Comparison of ENCODE assay signal across 11 mouse cellular contexts in the genomic region with DNA sequence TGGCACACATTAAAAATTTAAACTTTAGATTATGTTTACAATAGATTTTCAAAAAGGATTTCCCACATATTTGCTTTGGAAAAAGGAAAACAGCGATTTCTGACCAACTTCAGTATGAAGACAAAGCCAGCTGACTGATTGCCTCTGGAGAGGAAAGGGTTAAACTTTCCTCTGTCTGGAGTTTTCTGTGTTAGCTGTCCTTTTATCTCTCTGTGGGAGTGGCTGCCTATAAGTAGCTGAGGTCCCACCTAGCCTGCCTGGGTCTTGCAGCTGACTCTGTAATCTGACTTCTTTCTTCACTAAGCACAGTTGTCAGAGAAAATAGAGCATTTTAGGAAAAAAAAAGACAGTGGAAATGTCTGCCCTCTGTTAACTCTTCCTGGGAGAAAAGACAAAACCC. TPM values are rescaled to one million over a fixed set of nuclear protein-coding genes. Genes with fewer than 3 reads are reported as not detected.
DNase-seq lines count a peak whose midpoint lies in the region; ATAC-seq and TF ChIP-seq lines count a peak whose summit lies in the region.
"Had no signal": no experiment of that assay in that cellular context is flagged by ENCODE, and none has a peak within 500 bp of the region (broad histone marks: within the 10 kb centered on the region; RNA-seq: fewer than 3 reads in every experiment).

No protein-coding gene starts in this region.

- no peak overlapping the region for H3K9ac ChIP-seq in kidney, embryonic 15.5 days

- no peak overlapping the region for H3K27ac ChIP-seq in kidney, embryonic 15.5 days

- 0 out of 2 replicates have a peak, but pooled peaks have one; percentile 49 for ATAC-seq in kidney, embryonic 15.5 days (replicated peaks; ENCODE audit: low FRiP score)
- no peak for ATAC-seq in activated CD4-positive, CD25-positive, alpha-beta regulatory T cell, adult 4 months

- H3K4me1 ChIP-seq in kidney, embryonic 15.5 days: peaks cover 5% of the 10 kb centered on the region; the same call in 1 of the 2 replicates

- no peak for TF ChIP-seq POLR2A in brain, embryonic 14.5 days (IDR thresholded peaks at IDR 0.05; ENCODE audit: borderline replicate concordance, extremely low read depth, insufficient read depth, insufficient read length, poor library complexity, severe bottlenecking)

- no peak for TF ChIP-seq CTCF in brain, embryonic 14.5 days (IDR thresholded peaks at IDR 0.05; ENCODE audit: borderline replicate concordance, extremely low read depth, insufficient read depth, insufficient read length)

- 32% methylated on average over 1 of the region's 1 CpGs for WGBS in kidney, embryonic 15.5 days

- no peaks in the 10 kb centered on the region for H3K27me3 ChIP-seq in kidney, embryonic 15.5 days

- no peaks in the 10 kb centered on the region for H3K9me3 ChIP-seq in kidney, embryonic 15.5 days (replicated peaks)

- no peaks in the 10 kb centered on the region for H3K36me3 ChIP-seq in kidney, embryonic 15.5 days

- H3K4me3 ChIP-seq in kidney, embryonic 15.5 days (replicated peaks): no peak overlapping the region

- intact Hi-C loops in left cerebral cortex, postnatal 36 days (cut with DNase I): no loop called here

- no peak overlapping the region for H3K4me2 ChIP-seq in kidney, embryonic 15.5 days

- DNase-seq in kidney, adult 18-20 months: no peak
- DNase-seq in brain, embryonic 14.5 days (ENCODE audit: low read depth): peak; percentile 64
- DNase-seq in embryo, embryonic 11 days: peak; percentile 72
- DNase-seq in mesoderm, embryonic 11.5 days (ENCODE audit: low read depth, low spot score): peak; percentile 56
- no peak for DNase-seq in left cerebral cortex, postnatal 36 days (ENCODE audit: low spot score in 2 of 2)
- DNase-seq: adrenal gland, postnatal 10 days; cerebellum, adult 9-10 months; kidney, postnatal 4 days; right cerebral cortex, postnatal 14 days had no signal

RNA-seq across cellular contexts. Expression of gene Frem2, which starts 17.1 kb away (rescaled TPM):
- 14.2 and 15.9 TPM in 2 replicates for polyA plus RNA-seq in kidney, embryonic 15.5 days (2015; fragmentation: Nextera tagmentation; extraction: Ambion mirVana)
- polyA plus RNA-seq in brain, embryonic 14.5 days (2012; rRNA removed): 2.5 and 5.8 TPM in 2 replicates
- 1 to 10 TPM; 1.2 to 1.5 TPM for total RNA-seq in left cerebral cortex, postnatal 36 days (2021)
- not detected for polyA plus RNA-seq in activated CD4-positive, CD25-positive, alpha-beta regulatory T cell, adult 4 months (2017; shearing (Covaris generic))

Comparison
In these comparisons a context has a peak if more than half of its experiments do, and no peak if none do; other contexts are left out.
1. DNase-seq: peak in brain, embryonic 14.5 days (single experiment), embryo, embryonic 11 days (single experiment) and mesoderm, embryonic 11.5 days (single experiment); none in kidney, adult 18-20 months (single experiment) and left cerebral cortex, postnatal 36 days (0 of 2).